Mouse (Mus musculus) MEL (cell line): ENCODE measurements around the gene Trp53tg5. TPM values are rescaled to one million over a fixed set of nuclear protein-coding genes. Genes with fewer than 3 reads are reported as not detected.

Experiments used
- DNase-seq: peaks from one replicate; pipeline ENCODE4 v3.0.0; 2011; ENCODE audit warnings: low read depth, low spot score
- H3K27ac ChIP-seq: 2 replicates; pipeline ENCODE4 v1.5.1; 2012; ENCODE audit warnings: low read depth, mild to moderate bottlenecking, control low read depth, low read length, moderate library complexity; ENCODE audit not compliant: control insufficient read depth
- H3K27me3 ChIP-seq, 2 experiments: fragments of 150-350 bp in 1 of 2; sonication (generic) in 1 of 2; 2 replicates each; pipeline ENCODE4 v1.6.1; 2012; ENCODE audit warnings: low read length in 2 of 2, mild to moderate bottlenecking in 2 of 2, improper control_type of control experiment in 1 of 2, moderate library complexity in 1 of 2; ENCODE audit not compliant: insufficient read depth in 2 of 2, control insufficient read depth in 1 of 2
- H3K36me3 ChIP-seq, 2 experiments: 2 replicates each; pipeline ENCODE4 v1.6.1; 2012 to 2014; ENCODE audit warnings: low read length in 2 of 2, improper control_type of control experiment in 1 of 2, inconsistent platforms in 1 of 2, mild to moderate bottlenecking in 1 of 2; ENCODE audit not compliant: insufficient read depth in 2 of 2, control insufficient read depth in 1 of 2
- H3K4me1 ChIP-seq, 2 experiments: fragments of 150-350 bp in 1 of 2; sonication (generic) in 1 of 2; 2 replicates each; pipeline ENCODE4 v1.6.1; 2012; ENCODE audit warnings: low read length in 2 of 2, improper control_type of control experiment in 1 of 2, mild to moderate bottlenecking in 1 of 2; ENCODE audit not compliant: insufficient read depth in 2 of 2, control insufficient read depth in 1 of 2
- H3K4me3 ChIP-seq, 2 experiments: fragments of 150-350 bp in 1 of 2; sonication (generic) in 1 of 2; 2 replicates each; pipeline ENCODE4 v1.5.1; 2012; ENCODE audit warnings: low read depth in 2 of 2, low read length in 2 of 2, mild to moderate bottlenecking in 2 of 2, moderate library complexity in 2 of 2, control low read depth in 1 of 2, improper control_type of control experiment in 1 of 2; ENCODE audit not compliant: control insufficient read depth in 1 of 2, insufficient read depth in 1 of 2
- H3K79me2 ChIP-seq: 2 replicates; pipeline ENCODE4 v1.6.1; 2012; ENCODE audit warnings: mild to moderate bottlenecking, low read length, moderate library complexity; ENCODE audit not compliant: control insufficient read depth, poor library complexity, insufficient read depth
- H3K9ac ChIP-seq: 2 replicates; pipeline ENCODE4 v1.6.1; 2012; ENCODE audit warnings: low read depth, mild to moderate bottlenecking, control low read depth, low read length, moderate library complexity; ENCODE audit not compliant: control insufficient read depth, poor library complexity, severe bottlenecking
- H3K9me3 ChIP-seq: fragments of 150-350 bp; sonication (generic); replicated peaks from 2 replicates; pipeline ENCODE4 v1.6.1; 2012; ENCODE audit warnings: mild to moderate bottlenecking, low read length, improper control_type of control experiment, moderate library complexity; ENCODE audit not compliant: insufficient read depth
- CTCF ChIP-seq, 3 experiments: IDR thresholded peaks in 2 of 3; conservative IDR thresholded peaks in 1 of 3; 2 replicates each; pipeline ENCODE4 v1.5.1; 2011 to 2012; ENCODE audit warnings: low read length in 3 of 3, low read depth in 2 of 3, mild to moderate bottlenecking in 2 of 3, improper control_type of control experiment in 1 of 3, inconsistent platforms in 1 of 3, mixed read lengths in 1 of 3, moderate library complexity in 1 of 3; ENCODE audit not compliant: control insufficient read depth in 1 of 3, insufficient read depth in 1 of 3, poor library complexity in 1 of 3, severe bottlenecking in 1 of 3
- E2F4 ChIP-seq: IDR thresholded peaks from 2 replicates; pipeline ENCODE4 v1.6.1; 2011; ENCODE audit warnings: low read depth, low read length, improper control_type of control experiment, borderline replicate concordance
- EP300 ChIP-seq, 2 experiments: IDR thresholded peaks; 2 replicates each; pipeline ENCODE4 v1.6.1; 2011; ENCODE audit warnings: improper control_type of control experiment in 2 of 2, low read length in 2 of 2, low read depth in 1 of 2, mild to moderate bottlenecking in 1 of 2
- MAFK ChIP-seq: IDR thresholded peaks from 2 replicates; pipeline ENCODE4 v1.6.1; 2011; ENCODE audit warnings: low read depth, mild to moderate bottlenecking, low read length, improper control_type of control experiment, borderline replicate concordance
- MAZ ChIP-seq: IDR thresholded peaks from 2 replicates; pipeline ENCODE4 v1.6.1; 2012; ENCODE audit warnings: low read depth, mild to moderate bottlenecking, inconsistent platforms, low read length, improper control_type of control experiment
- NRF1 ChIP-seq: IDR thresholded peaks from 2 replicates; pipeline ENCODE4 v1.6.1; 2014; ENCODE audit warnings: low read depth, mild to moderate bottlenecking, inconsistent platforms, low read length, improper control_type of control experiment, moderate library complexity; ENCODE audit not compliant: poor library complexity, insufficient read depth, severe bottlenecking
- SIN3A ChIP-seq: IDR thresholded peaks from 2 replicates; pipeline ENCODE4 v1.6.1; 2012; ENCODE audit warnings: low read length, improper control_type of control experiment, inconsistent platforms
- SMC3 ChIP-seq: IDR thresholded peaks from 2 replicates; pipeline ENCODE4 v1.6.1; 2011; ENCODE audit warnings: low read depth, low read length, improper control_type of control experiment
- TCF12 ChIP-seq: IDR thresholded peaks from 2 replicates; pipeline ENCODE4 v1.6.1; 2014; ENCODE audit warnings: low read depth, mild to moderate bottlenecking, inconsistent platforms, low read length, improper control_type of control experiment, moderate library complexity
- USF1 ChIP-seq: IDR thresholded peaks from 2 replicates; pipeline ENCODE4 v1.6.1; 2014; ENCODE audit warnings: low read depth, mild to moderate bottlenecking, inconsistent platforms, low read length, improper control_type of control experiment, moderate library complexity
- ZNF384 ChIP-seq: IDR thresholded peaks from 2 replicates; pipeline ENCODE4 v1.6.1; 2012; ENCODE audit warnings: low read depth, mild to moderate bottlenecking, inconsistent platforms, low read length, improper control_type of control experiment
- polyA plus RNA-seq, 2 experiments: library from polyadenylated mRNA; stranded (reverse) in 1 of 2; unstranded in 1 of 2; fragments of >175 nt in 1 of 2; fragments of >200 nt in 1 of 2; gene quantifications; 2 replicates each; pipeline versions ENCODE4 v1.2.1 to v1.2.4; 2012; ENCODE audit warnings: low replicate concordance in 2 of 2, low read depth in 1 of 2; ENCODE audit not compliant: insufficient read length in 2 of 2, insufficient read depth in 1 of 2, missing spikeins in 1 of 2
- total RNA-seq: library from RNA; depleted of rRNA; stranded (reverse); fragments of 300-350 nt; gene quantifications from 2 replicates; pipeline ENCODE4 v1.2.3, GENCODE M21; 2012

The Trp53tg5 gene
- total and polyA plus RNA-seq, 3 experiments: 0.13 TPM; not detected in 2

DNA sequence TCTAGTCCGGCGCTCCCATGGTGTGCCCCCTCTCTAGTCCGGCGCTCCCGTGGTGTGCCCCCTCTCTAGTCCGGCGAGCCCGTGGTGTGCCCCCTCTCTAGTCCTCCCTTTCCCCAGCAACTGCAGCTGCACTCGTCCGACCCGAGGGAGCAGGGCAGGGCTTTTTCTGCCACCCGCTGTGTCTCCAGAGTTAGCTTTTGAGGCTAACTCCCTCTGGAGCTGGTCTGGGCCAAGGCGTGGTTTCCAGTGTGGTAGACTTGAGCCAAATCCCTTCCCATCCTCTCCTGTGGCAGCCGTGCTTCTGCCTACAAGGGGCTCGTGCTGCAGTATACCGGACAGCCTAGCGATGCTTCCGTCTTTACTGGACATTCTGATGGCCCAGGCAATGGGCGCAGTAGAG is 34.3 kb upstream of the Trp53tg5 start:
- peaks cover 2 to 15% of the 10 kb centered on the region in 2 experiments; a peak in 3 of 4 replicates for H3K36me3 ChIP-seq

GRCm38 (mm10) chr2:164505619-164506347 is 32.3 kb upstream of the Trp53tg5 start:
- Histone ChIP-seq H3K9me3 (no peaks in the 10 kb centered on the region), H3K36me3 (peaks cover 0 to 16% of the 10 kb centered on the region in 2 experiments; a peak in 2 of 4 replicates), H3K27me3 (no peaks in the 10 kb centered on the region), H3K4me3 (no peak overlapping the region), H3K4me1 (no peaks in the 10 kb centered on the region), H3K27ac (no peak overlapping the region), H3K9ac (no peak overlapping the region), H3K79me2 (no peaks in the 10 kb centered on the region)
- TF ChIP-seq E2F4 (no peak), SIN3A (no peak)
- DNase-seq: no peak

More for the DNA sequence above, 34.3 kb upstream of the Trp53tg5 start:
- no peaks in the 10 kb centered on the region for H3K4me1 ChIP-seq
- H3K27me3 ChIP-seq: no peaks in the 10 kb centered on the region
- no peak overlapping the region for H3K27ac ChIP-seq
- H3K9me3 ChIP-seq: no peaks in the 10 kb centered on the region
- no peak for TF ChIP-seq MAZ
- TF ChIP-seq USF1: no peak
- no peak for TF ChIP-seq EP300 (IDR thresholded peaks at IDR 0.05; ENCODE audit: low read depth in 1 of 2, low read length in 2 of 2)
- H3K9ac ChIP-seq: no peak overlapping the region
- no peak for DNase-seq
- H3K79me2 ChIP-seq: no peaks in the 10 kb centered on the region
- no peak overlapping the region for H3K4me3 ChIP-seq

DNA sequence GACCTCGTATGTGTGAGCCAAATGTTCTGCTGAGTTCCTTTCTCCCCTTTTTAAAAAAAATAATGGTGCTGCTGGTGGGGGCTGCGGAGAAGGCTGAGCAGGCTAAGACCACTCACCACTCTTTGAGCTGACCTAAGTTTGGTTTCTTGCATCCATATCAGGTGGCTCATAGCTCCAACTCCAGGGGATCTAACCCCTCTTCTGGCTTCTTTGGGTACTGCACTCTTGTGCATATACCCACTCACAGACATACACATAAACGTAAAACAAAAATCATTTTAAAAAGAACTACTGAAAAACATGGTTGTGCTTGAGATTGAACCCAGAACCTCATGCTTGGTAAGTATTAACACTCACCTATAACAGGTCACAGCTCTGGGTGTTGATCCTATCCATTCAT is 31.4 kb upstream of the Trp53tg5 start:
- Histone ChIP-seq H3K4me3 (no peak overlapping the region), H3K4me1 (no peaks in the 10 kb centered on the region), H3K27me3 (no peaks in the 10 kb centered on the region), H3K27ac (no peak overlapping the region), H3K9ac (no peak overlapping the region), H3K9me3 (no peaks in the 10 kb centered on the region), H3K36me3 (peaks cover 0 to 16% of the 10 kb centered on the region in 2 experiments; a peak in 2 of 4 replicates), H3K79me2 (no peaks in the 10 kb centered on the region)
- TF ChIP-seq MAFK: no peak
- TF ChIP-seq ZNF384: no peak
- no peak for TF ChIP-seq SIN3A
- no peak for TF ChIP-seq E2F4
- peak in 2 of 3 experiments; percentile 20 to 31; a peak in 3 of 6 replicates for TF ChIP-seq CTCF (IDR thresholded peaks at IDR 0.05 in 2 of 3, conservative IDR thresholded peaks at IDR 0.05 in 1 of 3; ENCODE audit: control insufficient read depth in 1 of 3, insufficient read depth in 1 of 3, low read depth in 2 of 3, low read length in 3 of 3, poor library complexity in 1 of 3, severe bottlenecking in 1 of 3)
- no peak for TF ChIP-seq TCF12
- TF ChIP-seq NRF1: no peak
- TF ChIP-seq EP300 (IDR thresholded peaks at IDR 0.05; ENCODE audit: low read depth in 1 of 2, low read length in 2 of 2): no peak
- TF ChIP-seq SMC3: no peak
- TF ChIP-seq, all 39 proteins: peak for 1
- DNase-seq: no peak
